Mouse (Mus musculus): ENCODE measurements at regions not wholly inside any gene's neighbourhood (a gene's known extent, or its start where the extent isn't known, plus 50 kb on each side); places are given as distances from the start of the nearest gene placed in this dataset.

DNA sequence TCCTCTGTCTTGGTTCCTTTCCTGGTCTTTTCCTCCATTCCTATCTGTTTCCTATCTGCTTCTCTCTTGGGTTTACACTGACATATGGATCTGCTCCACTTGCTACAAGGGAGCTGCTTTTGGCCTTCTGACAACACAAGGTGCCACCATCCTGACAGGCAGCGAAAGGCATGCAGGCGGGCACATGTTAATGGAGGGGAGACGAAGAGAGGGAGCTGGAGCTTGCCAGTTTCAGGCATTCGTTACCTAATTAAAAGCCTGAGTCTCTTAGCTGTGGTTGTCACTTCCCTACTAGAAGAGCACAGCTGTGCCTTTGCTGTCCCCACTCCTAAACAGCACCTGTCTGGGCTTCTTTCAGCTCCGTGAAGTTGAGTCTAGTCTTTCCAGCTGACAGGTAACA is 711.5 kb upstream of the Kirrel3 start:
- TF ChIP-seq UBTF (IDR thresholded peaks at IDR 0.05; ENCODE audit: low read depth, low read length) (no peak), ZC3H11A (IDR thresholded peaks at IDR 0.05; ENCODE audit: low read depth, low read length) (no peak), MXI1 (IDR thresholded peaks at IDR 0.05; ENCODE audit: low read depth, low read length) (no peak), POLR2A (IDR thresholded peaks at IDR 0.05; ENCODE audit: low read depth, low read length) (no peak), CTCF (conservative IDR thresholded peaks at IDR 0.05 in 1 of 2, IDR thresholded peaks at IDR 0.05 in 1 of 2; ENCODE audit: low read depth in 2 of 2, low read length in 2 of 2) (no peak), ZNF384 (IDR thresholded peaks at IDR 0.05; ENCODE audit: low read depth, low read length) (no peak), E2F4 (IDR thresholded peaks at IDR 0.05; ENCODE audit: insufficient replicate concordance, low read depth, low read length) (no peak), NELFE (IDR thresholded peaks at IDR 0.05; ENCODE audit: low read depth, low read length) (no peak)
